Mouse (Mus musculus): ENCODE measurements around the gene Vmn2r109. TPM values are rescaled to one million over a fixed set of nuclear protein-coding genes. Genes with fewer than 3 reads are reported as not detected.

Gene Vmn2r109
- polyA plus RNA-seq (2017; shearing (Covaris generic)), result not detected

DNA sequence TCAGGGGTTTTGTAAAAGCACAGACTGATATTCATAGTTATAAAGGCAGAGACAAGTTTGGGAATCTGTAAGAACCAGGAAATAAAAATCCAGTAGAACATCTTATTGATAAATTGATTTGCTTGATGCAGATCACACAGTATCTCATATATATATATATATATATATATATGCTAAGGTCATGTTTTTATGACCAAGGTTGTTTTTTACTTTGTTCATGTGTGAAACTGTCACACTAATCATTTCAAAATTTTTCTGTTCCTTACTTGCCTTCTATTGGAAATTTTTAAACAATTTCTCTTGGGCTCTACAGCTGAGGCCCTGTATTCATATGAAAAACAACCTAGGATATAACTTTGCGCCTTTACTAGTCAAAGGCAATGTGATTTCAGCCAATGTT, at the start of gene Vmn2r109:
TSS of gene Vmn2r109 (minus strand) at position 101 of the 400 bp plus-strand sequence.

DNA sequence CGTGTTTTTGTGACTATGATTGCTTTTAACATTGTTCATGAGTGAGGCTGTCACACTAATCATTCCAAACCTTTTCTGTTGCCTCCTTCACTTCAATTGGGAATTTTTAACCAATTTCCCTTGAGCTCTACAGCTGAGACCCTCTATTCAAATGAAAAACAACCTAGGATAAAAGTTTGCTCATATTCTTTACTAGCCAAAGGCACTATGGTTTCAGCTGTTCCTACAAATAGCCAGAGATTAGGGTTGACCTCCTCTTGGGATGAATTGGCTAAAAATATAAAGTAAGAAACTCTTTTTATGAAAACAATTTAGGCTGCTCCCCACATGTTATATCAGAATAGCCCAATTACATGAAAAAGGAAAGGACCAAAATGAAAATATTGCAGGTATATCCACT, 31.8 kb upstream of the Vmn2r109 start, which contains the start of gene Vmn2r110:
TSS of gene Vmn2r110 (minus strand) at position 101 of the 400 bp plus-strand sequence.

DNA sequence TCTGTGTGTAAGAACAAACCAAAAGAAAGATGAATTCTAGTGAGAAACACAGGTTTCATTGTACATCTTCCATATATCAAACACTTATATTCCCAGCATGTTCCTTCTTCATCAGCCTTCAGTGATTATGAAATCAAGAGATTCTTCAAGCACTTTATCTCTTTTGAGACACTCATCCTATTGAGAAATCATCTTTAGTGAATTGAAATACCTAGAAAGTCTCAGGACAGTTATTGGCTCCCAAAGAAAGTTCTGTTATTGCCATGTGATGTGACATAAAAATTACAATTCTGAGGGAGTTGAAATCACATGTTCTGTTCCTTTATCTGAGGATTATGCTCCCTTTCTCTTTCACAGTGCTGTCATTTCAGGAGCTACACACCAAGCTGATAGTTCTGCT, 66.7 kb downstream of the Vmn2r109 start, which contains the start of gene Vmn1r225:
TSS of gene Vmn1r225 (plus strand) at position 301 of the 400 bp plus-strand sequence.

Other genes starting within 250 kb of the Vmn2r109 start
- not detected for gene Vmn2r107, start 219.5 kb downstream of the Vmn2r109 start, polyA plus RNA-seq (2017; shearing (Covaris generic))
- not detected for gene Vmn1r224, start 150.6 kb downstream of the Vmn2r109 start, polyA plus RNA-seq (2017; shearing (Covaris generic))
- gene Vmn2r108, start 83.4 kb downstream of the Vmn2r109 start, polyA plus RNA-seq (2017; shearing (Covaris generic)), result not detected
- not detected for gene Vmn1r225, start 66.6 kb downstream of the Vmn2r109 start, polyA plus RNA-seq (2017; shearing (Covaris generic))
- 0.06 TPM for gene Vmn2r110, start 31.7 kb upstream of the Vmn2r109 start, polyA plus RNA-seq (2017; shearing (Covaris generic))
- not detected for gene Fpr-rs3, start 60.1 kb upstream of the Vmn2r109 start, polyA plus RNA-seq (2017; shearing (Covaris generic))
- gene Vmn1r226, start 118.1 kb upstream of the Vmn2r109 start, polyA plus RNA-seq (2017; shearing (Covaris generic)), result not detected
- gene Vmn1r227, start 165.1 kb upstream of the Vmn2r109 start, polyA plus RNA-seq (2017; shearing (Covaris generic)), result not detected
- gene Vmn1r228, start 221.4 kb upstream of the Vmn2r109 start, polyA plus RNA-seq (2017; shearing (Covaris generic)), result not detected
- 0.02 TPM for gene Vmn1r229, start 246.8 kb upstream of the Vmn2r109 start, polyA plus RNA-seq (2017; shearing (Covaris generic))

All from activated CD4-positive, CD25-positive, alpha-beta regulatory T cell, adult 9 weeks (primary cell).